Comparison of ENCODE assay signal across 25 mouse cellular contexts in the genomic region with DNA sequence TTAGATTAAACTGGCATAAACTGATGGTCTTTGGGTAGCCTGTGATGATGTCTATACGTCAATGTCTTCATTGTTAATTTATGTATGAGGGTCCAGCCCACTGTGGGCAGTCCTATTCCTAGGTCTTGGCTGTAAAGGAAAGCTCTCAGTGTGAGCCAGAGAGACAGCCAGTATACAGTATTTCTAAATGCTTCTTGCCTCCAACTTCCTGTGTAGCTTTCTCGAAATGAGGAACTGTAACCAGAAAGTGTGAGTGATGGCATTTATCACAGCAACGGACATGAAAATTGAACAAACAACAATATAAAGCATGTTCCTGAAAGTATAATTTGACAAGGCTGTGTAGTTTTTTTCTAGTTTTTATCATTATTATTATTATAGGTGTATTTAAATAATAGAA.
DNase-seq lines count a peak whose midpoint lies in the region; ATAC-seq lines count a peak whose summit lies in the region.
"Had no signal": no experiment of that assay in that cellular context is flagged by ENCODE, and none has a peak within 500 bp of the region (broad histone marks: within the 10 kb centered on the region; RNA-seq: fewer than 3 reads in every experiment).

No protein-coding gene starts in this region.

- WGBS in embryonic facial prominence, embryonic 10.5 days, result 89% methylated on average over 3 of the region's 3 CpGs

- no peaks in the 10 kb centered on the region for H3K27me3 ChIP-seq in embryonic facial prominence, embryonic 10.5 days (replicated peaks; ENCODE audit: low read depth, poor library complexity, severe bottlenecking)
- H3K27me3 ChIP-seq: embryonic facial prominence, embryonic 12.5 days; hindbrain, embryonic 15.5 days; limb, embryonic 13.5 days; lung, embryonic 15.5 days; midbrain, embryonic 13.5 days had no signal

- H3K27ac ChIP-seq in embryonic facial prominence, embryonic 10.5 days (replicated peaks), result no peak overlapping the region
- H3K27ac ChIP-seq: embryonic facial prominence, embryonic 12.5 days; heart, embryonic 10.5 days; hindbrain, embryonic 15.5 days; limb, embryonic 13.5 days; liver, embryonic 14.5 days; lung, embryonic 15.5 days; midbrain, embryonic 13.5 days had no signal

- no peaks in the 10 kb centered on the region for H3K36me3 ChIP-seq in embryonic facial prominence, embryonic 10.5 days (replicated peaks)
- H3K36me3 ChIP-seq: embryonic facial prominence, embryonic 12.5 days; G1E; heart, embryonic 10.5 days; hindbrain, embryonic 15.5 days; limb, embryonic 13.5 days; lung, embryonic 15.5 days; midbrain, embryonic 13.5 days had no signal

- no peaks in the 10 kb centered on the region for H3K9me3 ChIP-seq in embryonic facial prominence, embryonic 10.5 days
- H3K9me3 ChIP-seq: embryonic facial prominence, embryonic 12.5 days; G1E; heart, embryonic 10.5 days; hindbrain, embryonic 15.5 days; limb, embryonic 13.5 days; lung, embryonic 15.5 days; midbrain, embryonic 13.5 days had no signal

- ATAC-seq in granulocyte monocyte progenitor cell, adult 5-6 weeks (replicated peaks; ENCODE audit: poor library complexity, severe bottlenecking), result peak; percentile 96
- ATAC-seq: activated CD4-positive, CD25-positive, alpha-beta regulatory T cell, adult 4 months; midbrain, embryonic 13.5 days had no signal

- peak; percentile 70 for DNase-seq in heart, adult 11 months
- DNase-seq in heart, adult 8-10 months (ENCODE audit: low spot score), result no peak
- DNase-seq in B cell, adult 2 months, result peak; percentile 20 to 22
- DNase-seq in skeletal muscle tissue, adult 2 months (ENCODE audit: low read depth, low spot score), result peak; percentile 0
- no peak for DNase-seq in embryonic facial prominence, embryonic 10.5 days (ENCODE audit: low spot score)
- DNase-seq in embryo, embryonic 10 days (ENCODE audit: low spot score), result no peak
- DNase-seq: adrenal gland, adult 8-10 months; cerebellum, adult 9-10 months; gastrocnemius, postnatal 25 days; heart, postnatal 4 days; kidney, postnatal 36 days; layer of hippocampus, postnatal 36 days; right cerebral cortex, postnatal 14 days; thymus, adult 18-20 months; thymus, postnatal 36 days had no signal

- H3K4me1 ChIP-seq in embryonic facial prominence, embryonic 10.5 days, result peaks cover 14% of the 10 kb centered on the region
- H3K4me1 ChIP-seq: embryonic facial prominence, embryonic 12.5 days; hindbrain, embryonic 15.5 days; lung, embryonic 15.5 days; midbrain, embryonic 13.5 days had no signal

- H3K4me3 ChIP-seq in embryonic facial prominence, embryonic 10.5 days, result no peak overlapping the region
- H3K4me3 ChIP-seq: embryonic facial prominence, embryonic 12.5 days; heart, embryonic 10.5 days; hindbrain, embryonic 15.5 days; limb, embryonic 13.5 days; lung, embryonic 15.5 days; midbrain, embryonic 13.5 days had no signal

Comparison
In these comparisons a context has a peak if more than half of its experiments do, and no peak if none do; other contexts are left out.
1. DNase-seq: peak in heart, adult 11 months (single experiment), B cell, adult 2 months (2 of 2) and skeletal muscle tissue, adult 2 months (single experiment); none in heart, adult 8-10 months (single experiment), embryonic facial prominence, embryonic 10.5 days (single experiment) and embryo, embryonic 10 days (single experiment).